Mouse (Mus musculus) myocyte (in vitro differentiated cells): ENCODE results near the gene Uso1.

Experiments used
- POLR2A ChIP-seq: IDR thresholded peaks from one replicate; pipeline ENCODE4 v1.6.1; 2011; ENCODE audit warnings: low read depth, mild to moderate bottlenecking, control low read depth, moderate library complexity; ENCODE audit not compliant: insufficient read length
- POLR2AphosphoS2 ChIP-seq: IDR thresholded peaks from one replicate; pipeline ENCODE4 v1.6.1; 2011; ENCODE audit warnings: low read depth, control low read depth; ENCODE audit not compliant: insufficient read length
- SRF ChIP-seq: IDR thresholded peaks from one replicate; pipeline ENCODE4 v1.6.1; 2011; ENCODE audit warnings: low read depth; ENCODE audit not compliant: control insufficient read depth, insufficient read length
- TCF12 ChIP-seq: IDR thresholded peaks from one replicate; pipeline ENCODE4 v1.6.1; 2011; ENCODE audit warnings: mild to moderate bottlenecking, control low read depth; ENCODE audit not compliant: poor library complexity, insufficient read depth, severe bottlenecking
- TCF3 ChIP-seq: IDR thresholded peaks from one replicate; pipeline ENCODE4 v1.6.1; 2011; ENCODE audit warnings: low read depth, control low read depth; ENCODE audit not compliant: insufficient read length
- USF1 ChIP-seq: IDR thresholded peaks from one replicate; pipeline ENCODE4 v1.6.1; 2011; ENCODE audit warnings: low read depth, mild to moderate bottlenecking, control low read depth, moderate library complexity

DNA sequence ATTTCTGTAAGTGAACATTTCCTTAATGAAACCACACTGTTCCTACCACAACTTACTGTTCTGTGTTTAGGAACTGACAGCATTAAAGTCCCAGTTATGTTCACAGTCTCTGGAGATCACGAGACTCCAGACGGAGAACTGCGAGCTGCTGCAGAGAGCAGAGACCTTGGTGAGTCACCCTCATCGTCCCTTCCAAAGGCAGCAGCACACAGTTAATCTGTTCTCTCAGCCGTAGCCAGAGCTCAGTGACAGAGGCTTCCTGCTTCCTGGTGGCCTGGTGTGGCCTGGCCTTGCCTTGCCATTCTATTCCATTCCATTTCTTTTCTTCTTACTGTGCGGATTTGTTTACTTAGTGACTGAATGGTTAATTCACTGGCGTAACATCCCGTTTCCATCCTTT, 60.5 kb downstream of the Uso1 start:
- TF ChIP-seq POLR2A (no peak), TCF12 (no peak), USF1 (no peak), TCF3 (no peak), POLR2AphosphoS2 (no peak), SRF (no peak)
